Mouse (Mus musculus): ENCODE results near the gene Rtn2. TPM values are rescaled to one million over a fixed set of nuclear protein-coding genes. Genes with fewer than 3 reads are reported as not detected.

Gene Rtn2
- total RNA-seq, 2 experiments from 2014 or later = not detected

GRCm38 (mm10) chr7:19337122-19337521, 54.7 kb downstream of the Rtn2 start:
- no peak for ATAC-seq (replicated peaks; ENCODE audit: low FRiP score, poor library complexity, severe bottlenecking)

GRCm38 (mm10) chr7:19338060-19338459, 55.6 kb downstream of the Rtn2 start:
- no peak for ATAC-seq (replicated peaks; ENCODE audit: low FRiP score, poor library complexity, severe bottlenecking)

GRCm38 (mm10) chr7:19338596-19338995, 56.2 kb downstream of the Rtn2 start:
- no peak for ATAC-seq (replicated peaks; ENCODE audit: low FRiP score, poor library complexity, severe bottlenecking)

- no peak for ATAC-seq (replicated peaks; ENCODE audit: low FRiP score, poor library complexity, severe bottlenecking)
Measured at GRCm38 (mm10) chr7:19341250-19341649, 58.8 kb downstream of the Rtn2 start.

- ATAC-seq (replicated peaks; ENCODE audit: low FRiP score, poor library complexity, severe bottlenecking) = no peak
Measured at GRCm38 (mm10) chr7:19341761-19342409, 59.5 kb downstream of the Rtn2 start.

GRCm38 (mm10) chr7:19342481-19343027, 60.1 kb downstream of the Rtn2 start:
- ATAC-seq (replicated peaks; ENCODE audit: low FRiP score, poor library complexity, severe bottlenecking) = no peak; the same call in 1 of the 2 replicates

- peak; percentile 68 for ATAC-seq (replicated peaks; ENCODE audit: low FRiP score, poor library complexity, severe bottlenecking)
Measured at GRCm38 (mm10) chr7:19343210-19343808, 60.9 kb downstream of the Rtn2 start.

GRCm38 (mm10) chr7:19344237-19344847, 61.9 kb downstream of the Rtn2 start, which contains the start of gene Ercc1:
Ercc1 (plus strand) TSS chr7:19344778.
- no peak for ATAC-seq (replicated peaks; ENCODE audit: low FRiP score, poor library complexity, severe bottlenecking)

- ATAC-seq (replicated peaks; ENCODE audit: low FRiP score, poor library complexity, severe bottlenecking) = peak; percentile 86
Measured at GRCm38 (mm10) chr7:19344938-19345471, 62.6 kb downstream of the Rtn2 start.

Other genes with a start within 250 kb of the Rtn2 start
- gene Rsph6a, start 227.9 kb upstream of the Rtn2 start, total RNA-seq (2015; ENCODE audit: low replicate concordance) = not detected in 2 replicates
- not detected in 2 replicates for gene Rsph6a, start 227.9 kb upstream of the Rtn2 start, total RNA-seq (2017; ENCODE audit: low replicate concordance)
- gene Dmwd, start 206.4 kb upstream of the Rtn2 start, total RNA-seq (2015; ENCODE audit: low replicate concordance) = 17.7 and 33.1 TPM in 2 replicates
- 13.1 and 19.4 TPM in 2 replicates for gene Dmwd, start 206.4 kb upstream of the Rtn2 start, total RNA-seq (2017; ENCODE audit: low replicate concordance)
- 15.9 and 18.4 TPM in 2 replicates for gene Dmpk, start 198.8 kb upstream of the Rtn2 start, total RNA-seq (2015; ENCODE audit: low replicate concordance)
- 4.2 and 5.0 TPM in 2 replicates for gene Dmpk, start 198.8 kb upstream of the Rtn2 start, total RNA-seq (2017; ENCODE audit: low replicate concordance)
- not detected in 2 replicates for gene Six5, start 188.0 kb upstream of the Rtn2 start, total RNA-seq (2015; ENCODE audit: low replicate concordance)
- gene Six5, start 188.0 kb upstream of the Rtn2 start, total RNA-seq (2017; ENCODE audit: low replicate concordance) = 0.13 TPM in 1 of 2 replicates, not detected in the other
- not detected in 2 replicates for gene Gm4969, start 164.3 kb upstream of the Rtn2 start, total RNA-seq (2015; ENCODE audit: low replicate concordance)
- not detected in 2 replicates for gene Gm4969, start 164.3 kb upstream of the Rtn2 start, total RNA-seq (2017; ENCODE audit: low replicate concordance)
- 4.7 and 5.0 TPM in 2 replicates for gene Fbxo46, start 162.8 kb upstream of the Rtn2 start, total RNA-seq (2015; ENCODE audit: low replicate concordance)
- 6.3 and 7.3 TPM in 2 replicates for gene Fbxo46, start 162.8 kb upstream of the Rtn2 start, total RNA-seq (2017; ENCODE audit: low replicate concordance)
- gene Qpctl, start 133.3 kb upstream of the Rtn2 start, total RNA-seq (2015; ENCODE audit: low replicate concordance) = 2.5 and 2.9 TPM in 2 replicates
- 1.9 TPM in 2 replicates for gene Qpctl, start 133.3 kb upstream of the Rtn2 start, total RNA-seq (2017; ENCODE audit: low replicate concordance)
- 15.5 and 22.0 TPM in 2 replicates for gene Snrpd2, start 132.9 kb upstream of the Rtn2 start, total RNA-seq (2015; ENCODE audit: low replicate concordance)
- 5.4 and 15.7 TPM in 2 replicates for gene Snrpd2, start 132.9 kb upstream of the Rtn2 start, total RNA-seq (2017; ENCODE audit: low replicate concordance)
- not detected in 2 replicates for gene Gipr, start 116.5 kb upstream of the Rtn2 start, total RNA-seq (2015; ENCODE audit: low replicate concordance)
- gene Gipr, start 116.5 kb upstream of the Rtn2 start, total RNA-seq (2017; ENCODE audit: low replicate concordance) = not detected in 2 replicates
- 2.5 TPM in 1 of 2 replicates, not detected in the other for gene Eml2, start 106.2 kb upstream of the Rtn2 start, total RNA-seq (2015; ENCODE audit: low replicate concordance)
- gene Eml2, start 106.2 kb upstream of the Rtn2 start, total RNA-seq (2017; ENCODE audit: low replicate concordance) = 1.3 TPM in 1 of 2 replicates, not detected in the other
- gene Gpr4, start 70.1 kb upstream of the Rtn2 start, total RNA-seq (2015; ENCODE audit: low replicate concordance) = not detected in 2 replicates
- not detected in 2 replicates for gene Gpr4, start 70.1 kb upstream of the Rtn2 start, total RNA-seq (2017; ENCODE audit: low replicate concordance)
- gene Opa3, start 54.3 kb upstream of the Rtn2 start, total RNA-seq (2015; ENCODE audit: low replicate concordance) = 19.8 and 25.6 TPM in 2 replicates
- 20.0 and 22.7 TPM in 2 replicates for gene Opa3, start 54.3 kb upstream of the Rtn2 start, total RNA-seq (2017; ENCODE audit: low replicate concordance)
- 34.0 and 58.7 TPM in 2 replicates for gene Vasp, start 10.8 kb upstream of the Rtn2 start, total RNA-seq (2015; ENCODE audit: low replicate concordance)
- 17.9 and 26.7 TPM in 2 replicates for gene Vasp, start 10.8 kb upstream of the Rtn2 start, total RNA-seq (2017; ENCODE audit: low replicate concordance)
- not detected in 2 replicates for gene Ppm1n, start 2.6 kb upstream of the Rtn2 start, total RNA-seq (2015; ENCODE audit: low replicate concordance)
- gene Ppm1n, start 2.6 kb upstream of the Rtn2 start, total RNA-seq (2017; ENCODE audit: low replicate concordance) = not detected in 2 replicates
- 6.3 and 7.9 TPM in 2 replicates for gene Fosb, start 27.4 kb downstream of the Rtn2 start, total RNA-seq (2015; ENCODE audit: low replicate concordance)
- gene Fosb, start 27.4 kb downstream of the Rtn2 start, total RNA-seq (2017; ENCODE audit: low replicate concordance) = 1.3 and 3.3 TPM in 2 replicates
- gene Ercc1, start 62.2 kb downstream of the Rtn2 start, total RNA-seq (2015; ENCODE audit: low replicate concordance) = 3.6 and 12.6 TPM in 2 replicates
- 1.2 and 1.8 TPM in 2 replicates for gene Ercc1, start 62.2 kb downstream of the Rtn2 start, total RNA-seq (2017; ENCODE audit: low replicate concordance)
- gene Cd3eap, start 76.9 kb downstream of the Rtn2 start, total RNA-seq (2015; ENCODE audit: low replicate concordance) = 2.1 and 3.6 TPM in 2 replicates
- 0.45 and 4.0 TPM in 2 replicates for gene Cd3eap, start 76.9 kb downstream of the Rtn2 start, total RNA-seq (2017; ENCODE audit: low replicate concordance)
- not detected in 2 replicates for gene Ppp1r13l, start 77.1 kb downstream of the Rtn2 start, total RNA-seq (2015; ENCODE audit: low replicate concordance)
- 0.64 and 1.7 TPM in 2 replicates for gene Ppp1r13l, start 77.1 kb downstream of the Rtn2 start, total RNA-seq (2017; ENCODE audit: low replicate concordance)
- gene Ercc2, start 99.4 kb downstream of the Rtn2 start, total RNA-seq (2015; ENCODE audit: low replicate concordance) = 1.7 and 1.8 TPM in 2 replicates
- gene Ercc2, start 99.4 kb downstream of the Rtn2 start, total RNA-seq (2017; ENCODE audit: low replicate concordance) = 5.3 and 11.3 TPM in 2 replicates
- gene Klc3, start 121.5 kb downstream of the Rtn2 start, total RNA-seq (2015; ENCODE audit: low replicate concordance) = 2.5 TPM in 1 of 2 replicates, not detected in the other
- not detected in 2 replicates for gene Klc3, start 121.5 kb downstream of the Rtn2 start, total RNA-seq (2017; ENCODE audit: low replicate concordance)
- gene Ckm, start 122.2 kb downstream of the Rtn2 start, total RNA-seq (2015; ENCODE audit: low replicate concordance) = not detected in 2 replicates
- gene Ckm, start 122.2 kb downstream of the Rtn2 start, total RNA-seq (2017; ENCODE audit: low replicate concordance) = not detected in 2 replicates
- 4.3 and 8.8 TPM in 2 replicates for gene Mark4, start 176.2 kb downstream of the Rtn2 start, total RNA-seq (2015; ENCODE audit: low replicate concordance)
- gene Mark4, start 176.2 kb downstream of the Rtn2 start, total RNA-seq (2017; ENCODE audit: low replicate concordance) = 1.1 and 1.2 TPM in 2 replicates
- not detected in 2 replicates for gene Exoc3l2, start 180.7 kb downstream of the Rtn2 start, total RNA-seq (2015; ENCODE audit: low replicate concordance)
- gene Exoc3l2, start 180.7 kb downstream of the Rtn2 start, total RNA-seq (2017; ENCODE audit: low replicate concordance) = not detected in 2 replicates
- gene Bloc1s3, start 225.7 kb downstream of the Rtn2 start, total RNA-seq (2015; ENCODE audit: low replicate concordance) = 2.9 TPM in 2 replicates
- 0.13 and 0.15 TPM in 2 replicates for gene Bloc1s3, start 225.7 kb downstream of the Rtn2 start, total RNA-seq (2017; ENCODE audit: low replicate concordance)
- 12.6 and 31.9 TPM in 2 replicates for gene Trappc6a, start 225.8 kb downstream of the Rtn2 start, total RNA-seq (2015; ENCODE audit: low replicate concordance)
- gene Trappc6a, start 225.8 kb downstream of the Rtn2 start, total RNA-seq (2017; ENCODE audit: low replicate concordance) = 3.5 and 5.8 TPM in 2 replicates
- not detected in 2 replicates for gene Nkpd1, start 235.2 kb downstream of the Rtn2 start, total RNA-seq (2015; ENCODE audit: low replicate concordance)
- not detected in 2 replicates for gene Nkpd1, start 235.2 kb downstream of the Rtn2 start, total RNA-seq (2017; ENCODE audit: low replicate concordance)

Measured in erythroid progenitor cell, adult 5-6 weeks (primary cell).